Comparison of ENCODE assay signal across 17 mouse cellular contexts in the genomic region with DNA sequence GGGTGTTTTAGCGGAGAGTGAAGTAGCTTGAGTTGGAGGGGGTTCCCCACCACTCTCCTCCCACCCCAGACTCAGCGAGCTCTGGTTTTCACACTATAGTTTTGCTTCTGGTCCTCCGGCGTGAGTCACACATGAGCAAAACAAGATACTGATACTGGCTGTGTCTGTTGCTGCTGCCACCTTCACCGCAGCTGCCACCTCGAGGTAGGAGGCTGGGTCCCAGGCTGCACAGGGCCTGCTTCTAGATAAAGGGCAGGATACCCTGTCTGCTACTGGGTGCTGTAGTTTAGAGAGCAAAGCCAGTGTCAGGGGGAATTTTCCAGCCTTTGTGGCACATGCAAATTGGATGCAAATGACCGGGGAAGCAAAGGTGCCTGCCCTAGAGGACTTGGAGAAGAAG. TPM values are rescaled to one million over a fixed set of nuclear protein-coding genes. Genes with fewer than 3 reads are reported as not detected.
DNase-seq lines count a peak whose midpoint lies in the region; ATAC-seq and TF ChIP-seq lines count a peak whose summit lies in the region.
"Had no signal": no experiment of that assay in that cellular context is flagged by ENCODE, and none has a peak within 500 bp of the region (broad histone marks: within the 10 kb centered on the region; RNA-seq: fewer than 3 reads in every experiment).

No protein-coding gene starts in this region.

- no peak for TF ChIP-seq CTCF in stomach, postnatal 0 days (IDR thresholded peaks at IDR 0.05; ENCODE audit: low read depth)

- no peaks in the 10 kb centered on the region for H3K36me3 ChIP-seq in stomach, postnatal 0 days (ENCODE audit: control insufficient read depth, insufficient read depth, low read length)
- H3K36me3 ChIP-seq: forebrain, embryonic 15.5 days; heart, embryonic 10.5 days; stomach, embryonic 15.5 days had no signal

- no peak overlapping the region for H3K9ac ChIP-seq in stomach, postnatal 0 days (ENCODE audit: low read length)
- H3K9ac ChIP-seq: forebrain, embryonic 15.5 days; liver, embryonic 14.5 days; stomach, embryonic 15.5 days had no signal

- TF ChIP-seq EP300 in stomach, postnatal 0 days (optimal IDR thresholded peaks at IDR 0.05) = no peak

- 63% methylated on average over 7 of the region's 7 CpGs for WGBS in stomach, postnatal 0 days

- no peaks in the 10 kb centered on the region for H3K27me3 ChIP-seq in stomach, postnatal 0 days (ENCODE audit: control insufficient read depth, insufficient read depth, low read length)
- H3K27me3 ChIP-seq: forebrain, embryonic 15.5 days; stomach, embryonic 15.5 days had no signal

- DNase-seq in A20 (ENCODE audit: low read depth, low spot score) = peak; percentile 48
- DNase-seq in CD4-positive helper T cell, adult 2 months (ENCODE audit: low read depth, low spot score) = peak; percentile 91
- DNase-seq in induced T-regulatory cell, adult 2 months (ENCODE audit: low read depth) = peak; percentile 90
- DNase-seq in thymus, adult 18-20 months = peak; percentile 76 to 84
- no peak for DNase-seq in stomach, postnatal 0 days (ENCODE audit: low spot score)
- no peak for DNase-seq in urinary bladder, postnatal 4 days (ENCODE audit: low spot score in 2 of 2)
- no peak for DNase-seq in cerebellum, postnatal 10 days
- DNase-seq: cerebellum, adult 11-12 months; kidney, adult 11 months; kidney, postnatal 36 days; left cerebral cortex, postnatal 4 days; lung, postnatal 14 days; right cerebral cortex, postnatal 14 days had no signal

- H3K4me3 ChIP-seq in stomach, postnatal 0 days (ENCODE audit: low read depth, low read length) = no peak overlapping the region
- H3K4me3 ChIP-seq: forebrain, embryonic 15.5 days; heart, embryonic 10.5 days; stomach, embryonic 15.5 days had no signal

- no peak for ATAC-seq in stomach, postnatal 0 days (ENCODE audit: low FRiP score, low TSS enrichment)
- ATAC-seq: forebrain, embryonic 15.5 days had no signal

- no peak overlapping the region for H3K4me2 ChIP-seq in stomach, postnatal 0 days (replicated peaks; ENCODE audit: low read depth)
- H3K4me2 ChIP-seq: forebrain, embryonic 15.5 days; stomach, embryonic 15.5 days had no signal

- no peaks in the 10 kb centered on the region for H3K4me1 ChIP-seq in stomach, postnatal 0 days (replicated peaks; ENCODE audit: control insufficient read depth, insufficient read depth)
- H3K4me1 ChIP-seq: forebrain, embryonic 15.5 days; stomach, embryonic 15.5 days had no signal

- H3K27ac ChIP-seq in stomach, postnatal 0 days (replicated peaks) = no peak overlapping the region
- H3K27ac ChIP-seq: forebrain, embryonic 15.5 days; heart, embryonic 10.5 days; liver, embryonic 14.5 days; stomach, embryonic 15.5 days had no signal

- H3K9me3 ChIP-seq in stomach, postnatal 0 days (ENCODE audit: control insufficient read depth, low read length) = no peaks in the 10 kb centered on the region
- H3K9me3 ChIP-seq: forebrain, embryonic 15.5 days; heart, embryonic 10.5 days; stomach, embryonic 15.5 days had no signal

RNA-seq across cellular contexts. Expression of a gene that starts 16.9 kb away (rescaled TPM):
- 3.6 and 3.7 TPM in 2 replicates for polyA plus RNA-seq in stomach, postnatal 0 days (2015; fragmentation: Nextera tagmentation; extraction: Ambion mirVana)

Comparison
In these comparisons a context has a peak if more than half of its experiments do, and no peak if none do; other contexts are left out.
1. DNase-seq: peak in A20 (single experiment), CD4-positive helper T cell, adult 2 months (single experiment), induced T-regulatory cell, adult 2 months (single experiment) and thymus, adult 18-20 months (2 of 2); none in stomach, postnatal 0 days (single experiment), urinary bladder, postnatal 4 days (0 of 2) and cerebellum, postnatal 10 days (0 of 2).